Mouse (Mus musculus) embryonic facial prominence, embryonic 13.5 days (tissue): ENCODE measurements around the gene Iffo1. TPM values are rescaled to one million over a fixed set of nuclear protein-coding genes. Genes with fewer than 3 reads are reported as not detected.

Experiments
- ATAC-seq: fragments of 200-750 bp; cut with Nextera tagmentation; 2 replicates; pipeline ENCODE4 v1.8.0; 2017; ENCODE audit warnings: low read depth; ENCODE audit not compliant: insufficient number of reproducible peaks, insufficient read depth, low FRiP score, low TSS enrichment
- H3K27ac ChIP-seq: fragments of 300-500 bp; sonication (generic); 2 replicates; pipeline ENCODE4 v1.5.1; 2015; ENCODE audit warnings: moderate library complexity, mild to moderate bottlenecking, inconsistent platforms
- H3K27me3 ChIP-seq: fragments of 300-500 bp; sonication (generic); 2 replicates; pipeline ENCODE4 v1.6.1; 2015; ENCODE audit warnings: mild to moderate bottlenecking, inconsistent platforms
- H3K36me3 ChIP-seq: fragments of 300-500 bp; sonication (generic); 2 replicates; pipeline ENCODE4 v1.6.1; 2015; ENCODE audit warnings: mild to moderate bottlenecking, inconsistent platforms
- H3K4me1 ChIP-seq: fragments of 300-500 bp; sonication (generic); 2 replicates; pipeline ENCODE4 v1.6.1; 2015; ENCODE audit warnings: inconsistent platforms
- H3K4me2 ChIP-seq: fragments of 300-500 bp; sonication (generic); 2 replicates; pipeline ENCODE4 v1.6.1; 2015; ENCODE audit warnings: moderate library complexity, mild to moderate bottlenecking, inconsistent platforms
- H3K4me3 ChIP-seq: fragments of 300-500 bp; sonication (generic); 2 replicates; pipeline ENCODE4 v1.5.1; 2015; ENCODE audit warnings: mild to moderate bottlenecking, inconsistent platforms
- H3K9ac ChIP-seq: fragments of 300-500 bp; sonication (generic); 2 replicates; pipeline ENCODE4 v1.6.1; 2015; ENCODE audit warnings: mild to moderate bottlenecking, inconsistent platforms
- H3K9me3 ChIP-seq: fragments of 300-500 bp; sonication (generic); 2 replicates; pipeline ENCODE4 v1.6.1; 2016; ENCODE audit warnings: inconsistent platforms
- WGBS: fragments of 180-500 bp; shearing (Covaris S2); methylation state at CpG from one replicate; pipeline ENCODE4 v1.1.7; 2015; ENCODE audit warnings: mixed read lengths; 5-methylcytosine and 5-hydroxymethylcytosine counted together
- polyA plus RNA-seq: library from polyadenylated mRNA; unstranded; fragments of >200 nt; fragmentation: Nextera tagmentation; extraction: Ambion mirVana; gene quantifications from 2 replicates; pipeline ENCODE4 v1.2.1, GENCODE M21; 2015

Iffo1 gene
- polyA plus RNA-seq, 1 experiment from 2014 or later = 17.6 TPM

DNA sequence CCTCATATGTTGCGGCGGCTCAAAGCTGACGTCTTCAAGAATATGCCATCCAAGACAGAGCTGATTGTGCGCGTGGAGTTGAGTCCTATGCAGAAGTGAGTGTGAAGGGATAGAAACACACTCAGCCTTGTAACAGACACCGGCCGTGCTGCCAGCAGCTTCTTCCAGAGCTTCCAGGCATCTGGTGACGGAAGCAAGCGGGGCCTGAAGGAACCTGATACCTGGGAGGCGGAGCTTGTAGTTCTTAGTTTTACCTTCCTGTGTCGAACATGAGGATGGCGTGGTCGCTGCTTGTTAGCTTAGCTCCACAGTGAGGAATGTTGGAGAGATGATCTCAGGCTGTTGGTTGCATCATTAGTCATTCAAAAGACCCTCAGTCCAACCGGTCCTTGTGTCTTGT lies 35.7 kb upstream of the Iffo1 start:
- Histone ChIP-seq H3K27ac (no peak overlapping the region), H3K9ac (no peak overlapping the region), H3K4me1 (no peaks in the 10 kb centered on the region), H3K36me3 (peaks cover 100% of the 10 kb centered on the region), H3K4me3 (no peak overlapping the region), H3K9me3 (no peaks in the 10 kb centered on the region), H3K27me3 (no peaks in the 10 kb centered on the region), H3K4me2 (no peak overlapping the region)
- WGBS = 62% methylated on average over 14 of the region's 14 CpGs
- ATAC-seq = no peak

- H3K9me3 ChIP-seq = no peaks in the 10 kb centered on the region
- no peak for ATAC-seq
- 93% methylated on average over 7 of the region's 7 CpGs for WGBS
- no peak overlapping the region for H3K4me2 ChIP-seq
- no peak overlapping the region for H3K27ac ChIP-seq
- no peak overlapping the region for H3K4me3 ChIP-seq
- no peaks in the 10 kb centered on the region for H3K27me3 ChIP-seq
- peaks cover 97% of the 10 kb centered on the region for H3K36me3 ChIP-seq
- no peaks in the 10 kb centered on the region for H3K4me1 ChIP-seq
- no peak overlapping the region for H3K9ac ChIP-seq
These were observed 34.1 kb upstream of the Iffo1 start for GRCm38 (mm10) chr6:125110927-125111326.

DNA sequence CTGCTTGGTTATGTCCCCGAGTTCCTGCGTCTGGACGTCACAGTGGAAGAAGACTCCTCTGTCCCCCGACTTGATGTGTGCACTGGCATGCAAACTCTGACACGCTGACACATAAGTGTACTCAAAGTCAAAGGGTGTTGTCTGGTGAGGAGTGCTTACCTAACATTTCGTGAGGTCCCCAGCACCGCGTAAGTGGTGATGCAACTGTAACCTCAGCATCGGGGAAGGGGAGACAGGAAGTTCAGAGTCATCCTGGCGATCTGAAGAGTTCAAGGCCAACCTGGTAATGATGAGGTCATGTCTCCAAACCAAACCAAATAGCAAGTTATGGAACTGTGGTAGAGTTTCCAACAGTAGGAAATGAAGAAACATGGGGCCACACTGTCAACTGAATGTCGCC lies 32.5 kb upstream of the Iffo1 start:
- 93% methylated on average over 11 of the region's 11 CpGs for WGBS
- Histone ChIP-seq H3K4me1 (no peaks in the 10 kb centered on the region), H3K27me3 (no peaks in the 10 kb centered on the region), H3K36me3 (peaks cover 97% of the 10 kb centered on the region), H3K4me3 (no peak overlapping the region), H3K4me2 (no peak overlapping the region), H3K9ac (no peak overlapping the region), H3K9me3 (no peaks in the 10 kb centered on the region), H3K27ac (no peak overlapping the region)
- ATAC-seq = no peak

GRCm38 (mm10) chr6:125119387-125119786 lies 25.7 kb upstream of the Iffo1 start:
- 90% methylated on average over 8 of the region's 8 CpGs for WGBS
- H3K27me3 ChIP-seq = no peaks in the 10 kb centered on the region
- ATAC-seq = no peak
- no peak overlapping the region for H3K4me2 ChIP-seq
- no peaks in the 10 kb centered on the region for H3K4me1 ChIP-seq
- H3K9ac ChIP-seq = no peak overlapping the region
- no peak overlapping the region for H3K4me3 ChIP-seq
- H3K9me3 ChIP-seq = no peaks in the 10 kb centered on the region
- H3K36me3 ChIP-seq = peaks cover 96% of the 10 kb centered on the region
- no peak overlapping the region for H3K27ac ChIP-seq

DNA sequence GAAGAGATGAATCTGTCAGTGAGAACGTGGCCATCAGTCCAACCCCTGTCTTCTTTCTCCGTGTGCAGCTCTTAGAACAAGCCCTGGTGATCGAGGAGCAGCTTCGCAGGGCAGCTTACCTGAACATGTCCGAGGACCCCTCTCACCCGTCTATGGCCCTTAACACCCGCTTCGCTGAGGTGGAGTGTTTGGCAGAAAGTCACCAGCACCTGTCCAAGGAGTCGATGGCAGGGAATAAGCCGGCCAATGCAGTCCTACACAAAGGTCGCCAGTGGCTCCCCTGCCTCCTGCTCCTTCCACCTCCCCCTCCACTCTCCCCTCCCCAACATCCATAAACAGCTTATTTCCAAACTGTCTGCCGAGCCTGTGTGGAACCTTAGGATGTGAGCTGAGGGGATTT lies 16.3 kb upstream of the Iffo1 start:
- Histone ChIP-seq H3K27ac (no peak overlapping the region), H3K9me3 (no peaks in the 10 kb centered on the region), H3K4me3 (no peak overlapping the region), H3K4me1 (peaks cover 16% of the 10 kb centered on the region), H3K9ac (no peak overlapping the region), H3K4me2 (no peak overlapping the region), H3K36me3 (peaks cover 71% of the 10 kb centered on the region), H3K27me3 (no peaks in the 10 kb centered on the region)
- WGBS = 91% methylated on average over 12 of the region's 12 CpGs
- ATAC-seq = no peak

GRCm38 (mm10) chr6:125129710-125130402 lies 15.2 kb upstream of the Iffo1 start:
- Histone ChIP-seq H3K9me3 (no peaks in the 10 kb centered on the region), H3K4me2 (no peak overlapping the region), H3K36me3 (peaks cover 70% of the 10 kb centered on the region), H3K4me3 (no peak overlapping the region), H3K9ac (no peak overlapping the region), H3K27me3 (no peaks in the 10 kb centered on the region), H3K27ac (no peak overlapping the region), H3K4me1 (peaks cover 16% of the 10 kb centered on the region)
- ATAC-seq = no peak
- 86% methylated on average over 20 of the region's 20 CpGs for WGBS

DNA sequence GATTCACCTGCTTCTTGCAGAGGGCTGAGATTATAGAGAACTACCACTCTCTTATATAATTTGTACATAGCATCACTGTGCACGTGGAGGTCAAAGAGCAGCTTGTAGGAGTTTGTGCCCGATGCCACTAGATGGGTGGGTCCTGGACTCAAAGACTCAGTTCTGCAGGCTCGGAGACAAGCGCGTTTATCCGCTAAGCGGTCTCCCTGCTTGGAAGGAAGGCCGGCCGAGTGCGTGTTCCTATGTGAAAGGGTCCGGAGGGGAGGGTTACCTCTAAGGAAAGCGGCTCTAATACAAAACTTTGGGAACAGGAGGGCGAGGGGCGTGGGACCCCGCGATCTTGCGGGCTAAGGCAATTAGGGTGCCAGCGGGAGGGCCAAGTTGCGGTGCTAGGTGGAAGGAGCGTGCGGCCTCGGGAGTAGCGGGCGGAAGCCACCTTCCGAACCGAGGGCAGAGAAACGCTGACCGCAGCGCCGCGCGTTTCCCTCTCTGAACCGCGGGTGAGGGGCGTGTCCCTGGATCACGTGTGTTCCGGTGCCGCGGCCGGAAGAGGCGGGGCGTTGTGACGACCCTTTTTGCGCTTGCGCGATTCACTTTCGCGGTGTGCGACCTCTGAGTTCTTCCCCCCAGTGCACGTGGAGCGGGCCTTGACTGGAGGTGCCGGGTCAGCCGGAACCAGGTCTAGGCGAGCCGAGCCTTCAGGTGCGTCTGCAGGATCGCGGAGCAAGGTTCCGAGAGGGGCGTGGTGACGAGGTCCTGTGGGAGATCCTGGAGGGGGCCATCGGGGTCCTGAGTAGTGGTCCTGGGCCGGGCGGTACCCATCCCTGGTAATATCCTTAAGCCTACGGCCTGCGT lies 13.5 kb upstream of the Iffo1 start, which contains the start of gene Nop2:
Gene Nop2 (plus strand): TSS at position 608 of the 855 bp plus-strand sequence.
- Histone ChIP-seq H3K4me3 (peak within 1 kb of the TSS; percentile 68), H3K36me3 (peaks cover 70% of the 10 kb centered on the region), H3K9me3 (no peaks in the 10 kb centered on the region), H3K9ac (peak within 1 kb of the TSS; percentile 79), H3K4me1 (peaks cover 16% of the 10 kb centered on the region), H3K4me2 (peak within 1 kb of the TSS; percentile 86), H3K27me3 (no peaks in the 10 kb centered on the region), H3K27ac (peak within 1 kb of the TSS; percentile 92)
- WGBS = under 1% methylated on average over 66 of the region's 66 CpGs
- peak; percentile 91 for ATAC-seq

- H3K36me3 ChIP-seq = peaks cover 70% of the 10 kb centered on the region
- no peaks in the 10 kb centered on the region for H3K9me3 ChIP-seq
- H3K27me3 ChIP-seq = no peaks in the 10 kb centered on the region
- no peak for ATAC-seq
- H3K4me1 ChIP-seq = peaks cover 16% of the 10 kb centered on the region
- H3K4me2 ChIP-seq = peak overlapping the region; percentile 86
- peak overlapping the region; percentile 68 for H3K4me3 ChIP-seq
- WGBS = 8% methylated on average over 11 of the region's 11 CpGs
- H3K27ac ChIP-seq = no peak overlapping the region
- H3K9ac ChIP-seq = peak overlapping the region; percentile 79
These were observed 12.6 kb upstream of the Iffo1 start for GRCm38 (mm10) chr6:125132470-125132869.

- H3K27ac ChIP-seq = no peak overlapping the region
- 92% methylated on average over 19 of the region's 19 CpGs for WGBS
- H3K9me3 ChIP-seq = no peaks in the 10 kb centered on the region
- H3K4me1 ChIP-seq = peaks cover 12% of the 10 kb centered on the region
- no peak overlapping the region for H3K4me3 ChIP-seq
- H3K36me3 ChIP-seq = peaks cover 90% of the 10 kb centered on the region
- 0 out of 2 replicates have a peak overlapping the region, but pooled peaks have one; percentile 6 for H3K9ac ChIP-seq
- ATAC-seq = no peak
- no peaks in the 10 kb centered on the region for H3K27me3 ChIP-seq
- H3K4me2 ChIP-seq = no peak overlapping the region
These were observed 7.9 kb upstream of the Iffo1 start for GRCm38 (mm10) chr6:125137002-125137671.

DNA sequence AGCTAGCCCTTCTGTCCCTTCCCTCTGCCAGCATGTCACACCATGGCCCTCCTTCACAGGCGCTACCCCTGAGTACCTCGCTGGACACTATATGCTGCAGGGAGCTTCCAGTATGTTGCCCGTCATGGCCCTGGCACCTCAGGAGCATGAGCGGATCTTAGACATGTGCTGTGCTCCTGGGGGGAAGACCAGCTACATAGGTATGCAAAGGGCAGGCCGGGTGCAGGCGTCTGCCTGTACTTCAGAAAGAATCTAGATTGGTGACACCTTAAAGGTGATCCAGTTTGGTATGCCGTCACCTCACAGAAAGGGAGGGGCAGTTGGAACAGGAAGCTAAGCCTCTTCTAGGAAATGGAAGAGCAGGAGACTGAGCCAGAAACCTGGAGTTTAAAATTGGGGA lies 5.3 kb upstream of the Iffo1 start:
- H3K4me2 ChIP-seq = no peak overlapping the region
- H3K4me1 ChIP-seq = peaks cover 2% of the 10 kb centered on the region; the same call in 1 of the 2 replicates
- ATAC-seq = no peak
- no peaks in the 10 kb centered on the region for H3K27me3 ChIP-seq
- no peaks in the 10 kb centered on the region for H3K9me3 ChIP-seq
- no peak overlapping the region for H3K4me3 ChIP-seq
- WGBS = 91% methylated on average over 7 of the region's 7 CpGs
- no peak overlapping the region for H3K9ac ChIP-seq
- no peak overlapping the region for H3K27ac ChIP-seq
- H3K36me3 ChIP-seq = peaks cover 96% of the 10 kb centered on the region

GRCm38 (mm10) chr6:125142436-125142835 lies 2.6 kb upstream of the Iffo1 start:
- peaks cover 19% of the 10 kb centered on the region for H3K4me1 ChIP-seq
- 86% methylated on average over 8 of the region's 8 CpGs for WGBS
- H3K27ac ChIP-seq = no peak overlapping the region

More at GRCm38 (mm10) chr6:125142436-125142835, 2.6 kb upstream of the Iffo1 start:
- Histone ChIP-seq H3K9ac (no peak overlapping the region), H3K4me2 (no peak overlapping the region), H3K4me3 (no peak overlapping the region), H3K9me3 (no peaks in the 10 kb centered on the region), H3K27me3 (no peaks in the 10 kb centered on the region), H3K36me3 (peaks cover 69% of the 10 kb centered on the region)
- no peak for ATAC-seq
